Mouse (Mus musculus): ENCODE data around the gene Lats1. TPM values are rescaled to one million over a fixed set of nuclear protein-coding genes. Genes with fewer than 3 reads are reported as not detected.

Gene Lats1
- total and polyA plus RNA-seq, 3 experiments: 11.1 to 73.4 (median 17.8) TPM

Other genes with a start within 250 kb of the Lats1 start
- 3.6 and 4.8 TPM in 2 replicates for gene Ulbp1, start 207.6 kb upstream of the Lats1 start, total RNA-seq (2012; rRNA removed)
- 1 to 10 TPM in 1 of 2 experiments, not detected in 1; 5.3 TPM for gene Ulbp1, start 207.6 kb upstream of the Lats1 start, polyA plus RNA-seq (2012; ENCODE audit: insufficient read depth in 1 of 2, insufficient read length in 2 of 2, low read depth in 1 of 2, low replicate concordance in 2 of 2, missing spikeins in 1 of 2)
- gene Lrp11, start 91.4 kb upstream of the Lats1 start, total RNA-seq (2012; rRNA removed): 0.72 and 0.92 TPM in 2 replicates
- 1 to 10 TPM in 1 of 2 experiments, not detected in 1; 1.0 TPM for gene Lrp11, start 91.4 kb upstream of the Lats1 start, polyA plus RNA-seq (2012; ENCODE audit: insufficient read depth in 1 of 2, insufficient read length in 2 of 2, low read depth in 1 of 2, low replicate concordance in 2 of 2, missing spikeins in 1 of 2)
- gene Nup43, start 13.7 kb upstream of the Lats1 start, total RNA-seq (2012; rRNA removed): 64.7 and 70.5 TPM in 2 replicates
- 10 to 100 TPM in 1 of 2 experiments, not detected in 1; 52.9 TPM for gene Nup43, start 13.7 kb upstream of the Lats1 start, polyA plus RNA-seq (2012; ENCODE audit: insufficient read depth in 1 of 2, insufficient read length in 2 of 2, low read depth in 1 of 2, low replicate concordance in 2 of 2, missing spikeins in 1 of 2)
- 121 and 123 TPM in 2 replicates for gene Pcmt1, start 78 bp upstream of the Lats1 start, total RNA-seq (2012; rRNA removed)
- 10 to 100 TPM in 1 of 2 experiments, not detected in 1; 90.7 TPM for gene Pcmt1, start 78 bp upstream of the Lats1 start, polyA plus RNA-seq (2012; ENCODE audit: insufficient read depth in 1 of 2, insufficient read length in 2 of 2, low read depth in 1 of 2, low replicate concordance in 2 of 2, missing spikeins in 1 of 2)
- gene Katna1, start 44.8 kb downstream of the Lats1 start, total RNA-seq (2012; rRNA removed): 46.0 and 47.5 TPM in 2 replicates
- 100 to 1,000 TPM in 1 of 2 experiments, 10 to 100 TPM in 1; 43.3 to 222 TPM for gene Katna1, start 44.8 kb downstream of the Lats1 start, polyA plus RNA-seq (2012; ENCODE audit: insufficient read depth in 1 of 2, insufficient read length in 2 of 2, low read depth in 1 of 2, low replicate concordance in 2 of 2, missing spikeins in 1 of 2)
- 9.2 and 9.7 TPM in 2 replicates for gene Ginm1, start 111.6 kb downstream of the Lats1 start, total RNA-seq (2012; rRNA removed)
- gene Ginm1, start 111.6 kb downstream of the Lats1 start, polyA plus RNA-seq (2012; ENCODE audit: insufficient read depth in 1 of 2, insufficient read length in 2 of 2, low read depth in 1 of 2, low replicate concordance in 2 of 2, missing spikeins in 1 of 2): 10 to 100 TPM in 1 of 2 experiments, not detected in 1; 13.8 TPM
- gene Ppil4, start 111.7 kb downstream of the Lats1 start, total RNA-seq (2012; rRNA removed): 30.1 and 34.7 TPM in 2 replicates
- gene Ppil4, start 111.7 kb downstream of the Lats1 start, polyA plus RNA-seq (2012; ENCODE audit: insufficient read depth in 1 of 2, insufficient read length in 2 of 2, low read depth in 1 of 2, low replicate concordance in 2 of 2, missing spikeins in 1 of 2): 10 to 100 TPM; 30.5 to 86.3 TPM
- gene Zc3h12d, start 151.3 kb downstream of the Lats1 start, total RNA-seq (2012; rRNA removed): not detected in 2 replicates
- gene Zc3h12d, start 151.3 kb downstream of the Lats1 start, polyA plus RNA-seq (2012; ENCODE audit: insufficient read depth in 1 of 2, insufficient read length in 2 of 2, low read depth in 1 of 2, low replicate concordance in 2 of 2, missing spikeins in 1 of 2): not detected